Mouse (Mus musculus): ENCODE data around the gene Cdh1. TPM values are rescaled to one million over a fixed set of nuclear protein-coding genes. Genes with fewer than 3 reads are reported as not detected.
"Not testable (repeated sequence)": the region's sequence is repeated elsewhere in the genome, so short reads cannot be mapped to it uniquely, and the experiment has no call there.

The Cdh1 gene
- polyA plus RNA-seq, 1 experiment from 2014 or later, result 3.6 TPM

GRCm38 (mm10) chr8:106574283-106574682 is 28.9 kb upstream of the Cdh1 start:
- Histone ChIP-seq H3K9me3 (replicated peaks) (no peaks in the 10 kb centered on the region), H3K9ac (no peak overlapping the region), H3K4me2 (no peak overlapping the region), H3K27me3 (no peaks in the 10 kb centered on the region), H3K4me3 (no peak overlapping the region), H3K4me1 (replicated peaks) (peaks cover 11% of the 10 kb centered on the region), H3K36me3 (no peaks in the 10 kb centered on the region), H3K27ac (no peak overlapping the region)
- ATAC-seq (replicated peaks; ENCODE audit: insufficient number of reproducible peaks, insufficient read depth, low FRiP score, low read depth), result no peak
- 74% methylated on average over 4 of the region's 4 CpGs for whole genome bisulfite sequencing

- no peaks in the 10 kb centered on the region for H3K9me3 ChIP-seq (replicated peaks)
- H3K27ac ChIP-seq, result peak overlapping the region; percentile 63
- no peak overlapping the region for H3K9ac ChIP-seq
- ATAC-seq (replicated peaks; ENCODE audit: insufficient number of reproducible peaks, insufficient read depth, low FRiP score, low read depth), result peak; percentile 67
- no peak overlapping the region for H3K4me2 ChIP-seq
- peaks cover 11% of the 10 kb centered on the region for H3K4me1 ChIP-seq (replicated peaks)
- no peaks in the 10 kb centered on the region for H3K36me3 ChIP-seq
- H3K4me3 ChIP-seq, result no peak overlapping the region
- 16% methylated on average over 6 of the region's 6 CpGs for WGBS
- H3K27me3 ChIP-seq, result no peaks in the 10 kb centered on the region
Measured at GRCm38 (mm10) chr8:106576849-106577555, 26.1 kb upstream of the Cdh1 start.

GRCm38 (mm10) chr8:106579510-106579909 is 23.6 kb upstream of the Cdh1 start:
- H3K27ac ChIP-seq, result no peak overlapping the region
- no peaks in the 10 kb centered on the region for H3K36me3 ChIP-seq
- H3K9me3 ChIP-seq (replicated peaks), result no peaks in the 10 kb centered on the region
- no peaks in the 10 kb centered on the region for H3K27me3 ChIP-seq
- no peak for ATAC-seq (replicated peaks; ENCODE audit: insufficient number of reproducible peaks, insufficient read depth, low FRiP score, low read depth)
- WGBS, result 80% methylated on average over 2 of the region's 2 CpGs
- no peak overlapping the region for H3K9ac ChIP-seq
- H3K4me1 ChIP-seq (replicated peaks), result peaks cover 11% of the 10 kb centered on the region
- no peak overlapping the region for H3K4me3 ChIP-seq
- no peak overlapping the region for H3K4me2 ChIP-seq

GRCm38 (mm10) chr8:106581344-106582088 is 21.6 kb upstream of the Cdh1 start:
- ATAC-seq (replicated peaks; ENCODE audit: insufficient number of reproducible peaks, insufficient read depth, low FRiP score, low read depth), result no peak
- peaks cover 11% of the 10 kb centered on the region for H3K4me1 ChIP-seq (replicated peaks)
- no peak overlapping the region for H3K4me2 ChIP-seq
- no peaks in the 10 kb centered on the region for H3K9me3 ChIP-seq (replicated peaks)
- H3K9ac ChIP-seq, result no peak overlapping the region
- WGBS, result 69% methylated on average over 6 of the region's 6 CpGs
- H3K36me3 ChIP-seq, result no peaks in the 10 kb centered on the region
- no peaks in the 10 kb centered on the region for H3K27me3 ChIP-seq
- H3K27ac ChIP-seq, result no peak overlapping the region
- H3K4me3 ChIP-seq, result no peak overlapping the region

- Histone ChIP-seq H3K27ac (no peak overlapping the region), H3K4me1 (replicated peaks) (0 out of 2 replicates have a peak, but pooled peaks cover 4% of the 10 kb centered on the region), H3K27me3 (no peaks in the 10 kb centered on the region), H3K9me3 (replicated peaks) (no peaks in the 10 kb centered on the region), H3K36me3 (no peaks in the 10 kb centered on the region), H3K9ac (no peak overlapping the region), H3K4me2 (no peak overlapping the region), H3K4me3 (no peak overlapping the region)
- WGBS, result 63% methylated on average over 11 of the region's 11 CpGs
- ATAC-seq (replicated peaks; ENCODE audit: insufficient number of reproducible peaks, insufficient read depth, low FRiP score, low read depth), result no peak
Measured at GRCm38 (mm10) chr8:106584942-106585670, 18.0 kb upstream of the Cdh1 start.

- Histone ChIP-seq H3K27me3 (no peaks in the 10 kb centered on the region), H3K4me3 (no peak overlapping the region), H3K9me3 (replicated peaks) (no peaks in the 10 kb centered on the region), H3K4me2 (no peak overlapping the region), H3K9ac (no peak overlapping the region), H3K36me3 (no peaks in the 10 kb centered on the region), H3K4me1 (replicated peaks) (0 out of 2 replicates have a peak, but pooled peaks cover 4% of the 10 kb centered on the region), H3K27ac (no peak overlapping the region)
- WGBS, result 82% methylated on average over 3 of the region's 3 CpGs
- no peak for ATAC-seq (replicated peaks; ENCODE audit: insufficient number of reproducible peaks, insufficient read depth, low FRiP score, low read depth)
Measured at GRCm38 (mm10) chr8:106585671-106586037, 17.5 kb upstream of the Cdh1 start.

- Histone ChIP-seq H3K27ac (no peak overlapping the region), H3K36me3 (no peaks in the 10 kb centered on the region), H3K4me2 (no peak overlapping the region), H3K4me1 (replicated peaks) (0 out of 2 replicates have a peak, but pooled peaks cover 4% of the 10 kb centered on the region), H3K4me3 (no peak overlapping the region), H3K9me3 (replicated peaks) (no peaks in the 10 kb centered on the region), H3K9ac (no peak overlapping the region), H3K27me3 (no peaks in the 10 kb centered on the region)
- no peak for ATAC-seq (replicated peaks; ENCODE audit: insufficient number of reproducible peaks, insufficient read depth, low FRiP score, low read depth)
- 72% methylated on average over 8 of the region's 8 CpGs for WGBS
Measured at GRCm38 (mm10) chr8:106586896-106587295, 16.3 kb upstream of the Cdh1 start.

- Histone ChIP-seq H3K4me2 (no peak overlapping the region), H3K36me3 (no peaks in the 10 kb centered on the region), H3K27ac (no peak overlapping the region), H3K4me3 (no peak overlapping the region), H3K27me3 (no peaks in the 10 kb centered on the region), H3K9ac (no peak overlapping the region), H3K4me1 (replicated peaks) (0 out of 2 replicates have a peak, but pooled peaks cover 4% of the 10 kb centered on the region), H3K9me3 (replicated peaks) (no peaks in the 10 kb centered on the region)
- ATAC-seq (replicated peaks; ENCODE audit: insufficient number of reproducible peaks, insufficient read depth, low FRiP score, low read depth), result no peak
- 32% methylated on average over 3 of the region's 3 CpGs for WGBS
Measured at GRCm38 (mm10) chr8:106588443-106589431, 14.4 kb upstream of the Cdh1 start.

- WGBS, result 50% methylated on average over 3 of the region's 3 CpGs
Measured at GRCm38 (mm10) chr8:106592458-106592857, 10.7 kb upstream of the Cdh1 start.

GRCm38 (mm10) chr8:106595623-106596022 is 7.5 kb upstream of the Cdh1 start:
- H3K27ac ChIP-seq; H3K4me3 ChIP-seq; ATAC-seq (replicated peaks; ENCODE audit: insufficient number of reproducible peaks, insufficient read depth, low FRiP score, low read depth); H3K4me1 ChIP-seq (replicated peaks); H3K9me3 ChIP-seq (replicated peaks); H3K9ac ChIP-seq; H3K36me3 ChIP-seq; H3K4me2 ChIP-seq; H3K27me3 ChIP-seq: not testable (repeated sequence)
- WGBS, result 85% methylated on average over 3 of the region's 3 CpGs

More at GRCm38 (mm10) chr8:106592458-106592857, 10.7 kb upstream of the Cdh1 start:
- Histone ChIP-seq H3K4me2 (no peak overlapping the region), H3K9ac (no peak overlapping the region), H3K4me1 (replicated peaks) (0 out of 2 replicates have a peak, but pooled peaks cover 4% of the 10 kb centered on the region), H3K27me3 (no peaks in the 10 kb centered on the region), H3K36me3 (no peaks in the 10 kb centered on the region), H3K9me3 (replicated peaks) (no peaks in the 10 kb centered on the region), H3K4me3 (no peak overlapping the region), H3K27ac (no peak overlapping the region)
- ATAC-seq (replicated peaks; ENCODE audit: insufficient number of reproducible peaks, insufficient read depth, low FRiP score, low read depth), result no peak
